Mouse (Mus musculus): ENCODE results near the gene Cyp26c1. TPM values are rescaled to one million over a fixed set of nuclear protein-coding genes. Genes with fewer than 3 reads are reported as not detected.

The Cyp26c1 gene
- total RNA-seq, 2 experiments from 2014 or later = 0.21 to 0.44 TPM

GRCm38 (mm10) chr19:37698273-37699160, 13.1 kb downstream of the Cyp26c1 start:
- no peak for DNase-seq (ENCODE audit: low spot score in 2 of 2)

- DNase-seq (ENCODE audit: low spot score in 2 of 2) = no peak
Measured at GRCm38 (mm10) chr19:37699711-37700110, 14.3 kb downstream of the Cyp26c1 start.

- DNase-seq (ENCODE audit: low spot score in 2 of 2) = no peak
Measured at GRCm38 (mm10) chr19:37702377-37703076, 17.1 kb downstream of the Cyp26c1 start.

GRCm38 (mm10) chr19:37703902-37704509, 18.6 kb downstream of the Cyp26c1 start:
- peak; percentile 63 to 67 for DNase-seq (ENCODE audit: low spot score in 2 of 2)

- DNase-seq (ENCODE audit: low spot score in 2 of 2) = no peak
Measured at GRCm38 (mm10) chr19:37705722-37706121, 20.3 kb downstream of the Cyp26c1 start.

GRCm38 (mm10) chr19:37714681-37715080, 29.3 kb downstream of the Cyp26c1 start:
- no peak for DNase-seq (ENCODE audit: low spot score in 2 of 2)

- no peak for DNase-seq (ENCODE audit: low spot score in 2 of 2)
Measured at GRCm38 (mm10) chr19:37715980-37716379, 30.6 kb downstream of the Cyp26c1 start.

- no peak for DNase-seq (ENCODE audit: low spot score in 2 of 2)
Measured at GRCm38 (mm10) chr19:37716524-37717175, 31.3 kb downstream of the Cyp26c1 start.

GRCm38 (mm10) chr19:37719166-37719565, 33.8 kb downstream of the Cyp26c1 start:
- DNase-seq (ENCODE audit: low spot score in 2 of 2) = no peak

- no peak for DNase-seq (ENCODE audit: low spot score in 2 of 2)
Measured at GRCm38 (mm10) chr19:37724591-37724990, 39.2 kb downstream of the Cyp26c1 start.

- no peak for DNase-seq (ENCODE audit: low spot score in 2 of 2)
Measured at GRCm38 (mm10) chr19:37726585-37726984, 41.2 kb downstream of the Cyp26c1 start.

- no peak for DNase-seq (ENCODE audit: low spot score in 2 of 2)
Measured at GRCm38 (mm10) chr19:37727366-37727765, 42.0 kb downstream of the Cyp26c1 start.

- no peak for DNase-seq (ENCODE audit: low spot score in 2 of 2)
Measured at GRCm38 (mm10) chr19:37735426-37735825, 50.0 kb downstream of the Cyp26c1 start.

GRCm38 (mm10) chr19:37738575-37738974, 53.2 kb downstream of the Cyp26c1 start:
- no peak for DNase-seq (ENCODE audit: low spot score in 2 of 2)

GRCm38 (mm10) chr19:37740043-37740442, 54.7 kb downstream of the Cyp26c1 start:
- DNase-seq (ENCODE audit: low spot score in 2 of 2) = no peak

Other genes with a start within 250 kb of the Cyp26c1 start
- 10 to 100 TPM; 50.1 to 52.5 TPM for gene Exoc6, start 135.2 kb upstream of the Cyp26c1 start, total RNA-seq (2021)
- under 1 TPM; 0.21 to 0.71 TPM for gene Cyp26a1, start 12.2 kb downstream of the Cyp26c1 start, total RNA-seq (2021)